Mouse (Mus musculus): ENCODE results near the gene B3gnt6.

B3gnt6 gene

GRCm38 (mm10) chr7:98186637-98187036 lies 12.6 kb downstream of the B3gnt6 start:
- no peak for TF ChIP-seq GATA4 (IDR thresholded peaks at IDR 0.05; ENCODE audit: insufficient replicate concordance, low read length)

- no peak for TF ChIP-seq GATA4 (IDR thresholded peaks at IDR 0.05; ENCODE audit: insufficient replicate concordance, low read length)
Observed at GRCm38 (mm10) chr7:98185326-98185725, 14.0 kb downstream of the B3gnt6 start.

GRCm38 (mm10) chr7:98178560-98179231 lies 20.6 kb downstream of the B3gnt6 start:
- no peak for TF ChIP-seq GATA4 (IDR thresholded peaks at IDR 0.05; ENCODE audit: insufficient replicate concordance, low read length)

- TF ChIP-seq GATA4 (IDR thresholded peaks at IDR 0.05; ENCODE audit: insufficient replicate concordance, low read length): no peak
Observed at GRCm38 (mm10) chr7:98177929-98178559, 21.2 kb downstream of the B3gnt6 start, which contains the start of gene Capn5. Gene Capn5 (minus strand): TSS chr7:98178274.

- TF ChIP-seq GATA4 (IDR thresholded peaks at IDR 0.05; ENCODE audit: insufficient replicate concordance, low read length): no peak
Observed at GRCm38 (mm10) chr7:98177566-98177928, 21.7 kb downstream of the B3gnt6 start.

GRCm38 (mm10) chr7:98177071-98177485 lies 22.2 kb downstream of the B3gnt6 start:
- TF ChIP-seq GATA4 (IDR thresholded peaks at IDR 0.05; ENCODE audit: insufficient replicate concordance, low read length): no peak

- TF ChIP-seq GATA4 (IDR thresholded peaks at IDR 0.05; ENCODE audit: insufficient replicate concordance, low read length): no peak
Observed at GRCm38 (mm10) chr7:98176322-98177070, 22.8 kb downstream of the B3gnt6 start.

- TF ChIP-seq GATA4 (IDR thresholded peaks at IDR 0.05; ENCODE audit: insufficient replicate concordance, low read length): no peak
Observed at GRCm38 (mm10) chr7:98174883-98175755, 24.2 kb downstream of the B3gnt6 start.

GRCm38 (mm10) chr7:98173408-98173807 lies 25.9 kb downstream of the B3gnt6 start:
- TF ChIP-seq GATA4 (IDR thresholded peaks at IDR 0.05; ENCODE audit: insufficient replicate concordance, low read length): peak; percentile 63; the same call in 1 of the 2 replicates

GRCm38 (mm10) chr7:98172661-98173060 lies 26.6 kb downstream of the B3gnt6 start:
- no peak for TF ChIP-seq GATA4 (IDR thresholded peaks at IDR 0.05; ENCODE audit: insufficient replicate concordance, low read length)

- TF ChIP-seq GATA4 (IDR thresholded peaks at IDR 0.05; ENCODE audit: insufficient replicate concordance, low read length): no peak
Observed at GRCm38 (mm10) chr7:98171141-98172073, 27.9 kb downstream of the B3gnt6 start.

- TF ChIP-seq GATA4 (IDR thresholded peaks at IDR 0.05; ENCODE audit: insufficient replicate concordance, low read length): no peak
Observed at GRCm38 (mm10) chr7:98164999-98165528, 34.2 kb downstream of the B3gnt6 start.

- TF ChIP-seq GATA4 (IDR thresholded peaks at IDR 0.05; ENCODE audit: insufficient replicate concordance, low read length): no peak
Observed at GRCm38 (mm10) chr7:98164382-98164998, 34.8 kb downstream of the B3gnt6 start.

Data from liver, adult (tissue).